Mouse (Mus musculus): ENCODE measurements around the gene Armc7. TPM values are rescaled to one million over a fixed set of nuclear protein-coding genes. Genes with fewer than 3 reads are reported as not detected.
"Not testable (repeated sequence)": the region's sequence is repeated elsewhere in the genome, so short reads cannot be mapped to it uniquely, and the experiment has no call there.

Gene Armc7
- polyA plus RNA-seq, 1 experiment from 2014 or later, result 6.9 TPM

GRCm38 (mm10) chr11:115490441-115491355 lies 15.2 kb downstream of the Armc7 start:
- DNase-seq (ENCODE audit: low spot score) (no peak), ATAC-seq (replicated peaks; ENCODE audit: low FRiP score, low TSS enrichment, low read depth) (peak; percentile 34)
- H3K4me1 ChIP-seq (replicated peaks; ENCODE audit: control insufficient read depth, insufficient read depth, low read length), result peaks cover 3% of the 10 kb centered on the region; the same call in 1 of the 2 replicates
- H3K27ac ChIP-seq (ENCODE audit: low read depth), result peak overlapping the region; percentile 86
- H3K4me2 ChIP-seq (ENCODE audit: low read length), result peak overlapping the region; percentile 88
- peak overlapping the region; percentile 72 for H3K4me3 ChIP-seq (ENCODE audit: low read depth, low read length)
- no peaks in the 10 kb centered on the region for H3K27me3 ChIP-seq (replicated peaks; ENCODE audit: control insufficient read depth, insufficient read depth, low read length)
- peak overlapping the region; percentile 69 for H3K9ac ChIP-seq (ENCODE audit: low read length)
- WGBS, result 25% methylated on average over 25 of the region's 25 CpGs
- H3K36me3 ChIP-seq (ENCODE audit: control insufficient read depth, insufficient read depth, low read length), result peaks cover 11% of the 10 kb centered on the region
- no peaks in the 10 kb centered on the region for H3K9me3 ChIP-seq (ENCODE audit: control insufficient read depth, low read length)

GRCm38 (mm10) chr11:115491356-115492083 lies 16.1 kb downstream of the Armc7 start, which contains the start of gene Nt5c:
TSS of gene Nt5c (minus strand) at chr11:115491862.
- under 1% methylated on average over 43 of the region's 43 CpGs for WGBS
- Histone ChIP-seq H3K4me2 (ENCODE audit: low read length) (peak within 1 kb of the TSS; percentile 88), H3K4me3 (ENCODE audit: low read depth, low read length) (peak within 1 kb of the TSS; percentile 72), H3K9me3 (ENCODE audit: control insufficient read depth, low read length) (no peaks in the 10 kb centered on the region), H3K27me3 (replicated peaks; ENCODE audit: control insufficient read depth, insufficient read depth, low read length) (no peaks in the 10 kb centered on the region), H3K4me1 (replicated peaks; ENCODE audit: control insufficient read depth, insufficient read depth, low read length) (peaks cover 3% of the 10 kb centered on the region; the same call in 1 of the 2 replicates), H3K36me3 (ENCODE audit: control insufficient read depth, insufficient read depth, low read length) (peaks cover 11% of the 10 kb centered on the region), H3K27ac (ENCODE audit: low read depth) (peak within 1 kb of the TSS; percentile 86), H3K9ac (ENCODE audit: low read length) (peak within 1 kb of the TSS; percentile 69)
- ATAC-seq (replicated peaks; ENCODE audit: low FRiP score, low TSS enrichment, low read depth) (peak; percentile 89), DNase-seq (ENCODE audit: low spot score) (peak; percentile 90)

- H3K9ac ChIP-seq (ENCODE audit: low read length), result no peak overlapping the region; the same call in 1 of the 2 replicates
- H3K4me1 ChIP-seq (replicated peaks; ENCODE audit: control insufficient read depth, insufficient read depth, low read length), result peaks cover 3% of the 10 kb centered on the region; the same call in 1 of the 2 replicates
- H3K36me3 ChIP-seq (ENCODE audit: control insufficient read depth, insufficient read depth, low read length), result peaks cover 18% of the 10 kb centered on the region
- 37% methylated on average over 6 of the region's 6 CpGs for whole genome bisulfite sequencing
- DNase-seq (ENCODE audit: low spot score) (no peak), ATAC-seq (replicated peaks; ENCODE audit: low FRiP score, low TSS enrichment, low read depth) (no peak)
- H3K9me3 ChIP-seq (ENCODE audit: control insufficient read depth, low read length), result no peaks in the 10 kb centered on the region
- H3K27ac ChIP-seq (ENCODE audit: low read depth), result no peak overlapping the region
- H3K4me2 ChIP-seq (ENCODE audit: low read length), result peak overlapping the region; percentile 88
- peak overlapping the region; percentile 72; the same call in 1 of the 2 replicates for H3K4me3 ChIP-seq (ENCODE audit: low read depth, low read length)
- H3K27me3 ChIP-seq (replicated peaks; ENCODE audit: control insufficient read depth, insufficient read depth, low read length), result no peaks in the 10 kb centered on the region
Measured at GRCm38 (mm10) chr11:115492387-115492786, 16.9 kb downstream of the Armc7 start.

GRCm38 (mm10) chr11:115496559-115496958 lies 21.1 kb downstream of the Armc7 start:
- not testable (repeated sequence) for ATAC-seq (replicated peaks; ENCODE audit: low FRiP score, low TSS enrichment, low read depth); H3K27me3 ChIP-seq (replicated peaks; ENCODE audit: control insufficient read depth, insufficient read depth, low read length); H3K4me3 ChIP-seq (ENCODE audit: low read depth, low read length); H3K27ac ChIP-seq (ENCODE audit: low read depth); H3K9ac ChIP-seq (ENCODE audit: low read length); DNase-seq (ENCODE audit: low spot score); H3K4me1 ChIP-seq (replicated peaks; ENCODE audit: control insufficient read depth, insufficient read depth, low read length); H3K9me3 ChIP-seq (ENCODE audit: control insufficient read depth, low read length); H3K4me2 ChIP-seq (ENCODE audit: low read length)
- peaks cover 49% of the 10 kb centered on the region for H3K36me3 ChIP-seq (ENCODE audit: control insufficient read depth, insufficient read depth, low read length)
- WGBS, result 92% methylated on average over 9 of the region's 9 CpGs

- ATAC-seq (replicated peaks; ENCODE audit: low FRiP score, low TSS enrichment, low read depth), result no peak
- H3K9me3 ChIP-seq (ENCODE audit: control insufficient read depth, low read length), result no peaks in the 10 kb centered on the region
- no peak for DNase-seq (ENCODE audit: low spot score)
- no peak overlapping the region for H3K4me2 ChIP-seq (ENCODE audit: low read length)
- no peak overlapping the region for H3K9ac ChIP-seq (ENCODE audit: low read length)
- no peaks in the 10 kb centered on the region for H3K27me3 ChIP-seq (replicated peaks; ENCODE audit: control insufficient read depth, insufficient read depth, low read length)
- peaks cover 57% of the 10 kb centered on the region for H3K36me3 ChIP-seq (ENCODE audit: control insufficient read depth, insufficient read depth, low read length)
- H3K4me1 ChIP-seq (replicated peaks; ENCODE audit: control insufficient read depth, insufficient read depth, low read length), result no peaks in the 10 kb centered on the region
- no peak overlapping the region for H3K4me3 ChIP-seq (ENCODE audit: low read depth, low read length)
- WGBS, result 96% methylated on average over 6 of the region's 6 CpGs
- no peak overlapping the region for H3K27ac ChIP-seq (ENCODE audit: low read depth)
Measured at GRCm38 (mm10) chr11:115502636-115503035, 27.2 kb downstream of the Armc7 start.

GRCm38 (mm10) chr11:115506586-115506985 lies 31.1 kb downstream of the Armc7 start:
- H3K9me3 ChIP-seq (ENCODE audit: control insufficient read depth, low read length), result no peaks in the 10 kb centered on the region
- H3K27me3 ChIP-seq (replicated peaks; ENCODE audit: control insufficient read depth, insufficient read depth, low read length), result no peaks in the 10 kb centered on the region
- ATAC-seq (replicated peaks; ENCODE audit: low FRiP score, low TSS enrichment, low read depth) (no peak), DNase-seq (ENCODE audit: low spot score) (no peak)
- H3K36me3 ChIP-seq (ENCODE audit: control insufficient read depth, insufficient read depth, low read length), result peaks cover 18% of the 10 kb centered on the region
- no peak overlapping the region for H3K9ac ChIP-seq (ENCODE audit: low read length)
- no peak overlapping the region for H3K4me2 ChIP-seq (ENCODE audit: low read length)
- H3K4me1 ChIP-seq (replicated peaks; ENCODE audit: control insufficient read depth, insufficient read depth, low read length), result peaks cover 22% of the 10 kb centered on the region
- no peak overlapping the region for H3K27ac ChIP-seq (ENCODE audit: low read depth)
- WGBS, result 73% methylated on average over 3 of the region's 3 CpGs
- no peak overlapping the region for H3K4me3 ChIP-seq (ENCODE audit: low read depth, low read length)

- Histone ChIP-seq H3K36me3 (ENCODE audit: control insufficient read depth, insufficient read depth, low read length) (peaks cover 5% of the 10 kb centered on the region; the same call in 1 of the 2 replicates), H3K4me3 (ENCODE audit: low read depth, low read length) (no peak overlapping the region), H3K27me3 (replicated peaks; ENCODE audit: control insufficient read depth, insufficient read depth, low read length) (no peaks in the 10 kb centered on the region), H3K9ac (ENCODE audit: low read length) (no peak overlapping the region), H3K9me3 (ENCODE audit: control insufficient read depth, low read length) (no peaks in the 10 kb centered on the region), H3K4me2 (ENCODE audit: low read length) (no peak overlapping the region), H3K4me1 (replicated peaks; ENCODE audit: control insufficient read depth, insufficient read depth, low read length) (peaks cover 37% of the 10 kb centered on the region), H3K27ac (ENCODE audit: low read depth) (no peak overlapping the region)
- ATAC-seq (replicated peaks; ENCODE audit: low FRiP score, low TSS enrichment, low read depth) (no peak), DNase-seq (ENCODE audit: low spot score) (no peak)
- 77% methylated on average over 2 of the region's 2 CpGs for WGBS
Measured at GRCm38 (mm10) chr11:115508061-115508460, 32.6 kb downstream of the Armc7 start.

GRCm38 (mm10) chr11:115509773-115510506 lies 34.5 kb downstream of the Armc7 start:
- ATAC-seq (replicated peaks; ENCODE audit: low FRiP score, low TSS enrichment, low read depth), result no peak
- Histone ChIP-seq H3K27me3 (replicated peaks; ENCODE audit: control insufficient read depth, insufficient read depth, low read length) (no peaks in the 10 kb centered on the region), H3K4me2 (ENCODE audit: low read length) (peak overlapping the region; percentile 92), H3K9me3 (ENCODE audit: control insufficient read depth, low read length) (no peaks in the 10 kb centered on the region), H3K9ac (ENCODE audit: low read length) (no peak overlapping the region; the same call in 1 of the 2 replicates), H3K4me3 (ENCODE audit: low read depth, low read length) (no peak overlapping the region), H3K27ac (ENCODE audit: low read depth) (peak overlapping the region; percentile 67), H3K36me3 (ENCODE audit: control insufficient read depth, insufficient read depth, low read length) (no peaks in the 10 kb centered on the region), H3K4me1 (replicated peaks; ENCODE audit: control insufficient read depth, insufficient read depth, low read length) (peaks cover 38% of the 10 kb centered on the region)
- peak; percentile 66 for DNase-seq (ENCODE audit: low spot score)
- 26% methylated on average over 6 of the region's 6 CpGs for WGBS

Measured in intestine, embryonic 14.5 days (tissue).